Mouse (Mus musculus) ovary, adult 2 months (tissue): ENCODE measurements around the gene Gm20661. TPM values are rescaled to one million over a fixed set of nuclear protein-coding genes. Genes with fewer than 3 reads are reported as not detected.

Experiments
- polyA plus RNA-seq: library from polyadenylated mRNA; depleted of rRNA; stranded (reverse); fragments of >200 nt; gene quantifications from 2 replicates; pipeline ENCODE4 v1.2.3, GENCODE M21; 2012; rRNA removed

Gene Gm20661
- 2.7 TPM in 2 replicates for polyA plus RNA-seq

DNA sequence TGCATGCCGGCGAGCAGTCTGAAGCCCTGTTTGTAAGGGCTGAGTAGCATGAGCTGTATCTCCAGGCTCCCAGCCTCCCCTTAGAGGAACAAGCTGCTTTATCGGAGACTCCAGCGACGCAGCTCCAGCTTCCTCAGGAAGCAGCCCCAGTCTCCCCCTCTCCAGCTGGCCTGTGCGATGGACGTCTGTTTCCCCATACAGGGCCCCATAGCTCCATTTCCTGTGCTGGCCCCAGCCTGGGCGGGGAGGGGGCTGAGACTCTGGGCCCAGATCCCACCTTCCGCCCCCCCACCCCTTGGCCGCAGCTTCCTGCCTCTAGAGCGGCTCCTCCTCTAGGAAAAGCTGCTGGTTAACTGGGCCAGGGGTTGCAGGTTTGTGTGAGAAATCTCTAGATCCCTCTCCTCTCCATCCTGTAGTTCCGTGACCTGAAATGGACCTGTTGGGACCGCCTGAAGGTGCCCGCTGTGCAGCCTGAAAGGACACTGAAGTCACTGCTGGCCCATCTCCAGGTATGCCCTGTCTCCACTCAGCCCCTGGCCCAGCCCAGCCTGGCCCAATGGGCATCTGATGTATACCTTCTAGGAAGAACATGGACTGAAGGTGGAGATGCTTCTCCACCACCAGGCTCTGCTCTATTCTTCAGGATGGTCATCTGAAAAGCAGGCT lies at the start of gene Gm20661:
Gene Gm20661 (plus strand): TSS at position 378 of the 666 bp plus-strand sequence.

DNA sequence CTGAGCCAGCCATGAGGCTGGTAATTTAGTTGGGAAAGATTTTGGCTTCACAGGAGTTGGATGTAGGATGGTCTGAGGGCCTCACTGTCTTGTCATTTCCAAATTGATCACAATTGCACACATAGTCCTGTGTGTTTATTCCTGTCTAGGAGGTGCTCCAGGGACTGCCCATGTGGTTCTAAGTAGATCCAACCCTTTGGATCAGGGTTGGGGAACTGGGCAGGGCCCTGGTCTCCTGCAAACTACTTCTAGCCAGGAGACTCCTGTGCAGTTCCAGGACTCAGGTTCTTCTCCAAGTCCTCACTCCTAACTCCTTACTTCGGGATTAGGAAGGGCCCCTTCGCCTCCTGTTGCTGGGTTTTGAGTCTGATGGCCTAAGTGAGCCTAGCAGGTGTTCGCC lies 47.5 kb upstream of the Gm20661 start, which contains the start of gene Camkv:
Gene Camkv (plus strand): TSS at position 301 of the 400 bp plus-strand sequence.

DNA sequence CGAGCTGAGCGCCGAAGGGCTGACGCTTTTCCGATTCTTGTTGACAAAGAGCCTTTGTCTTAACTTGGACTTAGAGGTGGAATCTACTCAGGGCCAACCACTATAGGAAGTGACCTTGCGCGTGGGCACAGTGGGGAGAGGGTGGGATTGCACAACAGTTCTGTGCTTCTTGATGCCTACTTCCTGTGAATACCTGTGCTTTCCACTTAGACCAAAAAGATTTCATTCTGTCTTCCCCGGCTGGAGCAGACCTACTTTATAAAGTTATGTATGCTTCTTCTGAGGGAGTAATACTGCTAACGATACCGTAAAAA lies 33.0 kb upstream of the Gm20661 start, which contains the start of gene Traip:
Gene Traip (plus strand): TSS at position 215 of the 314 bp plus-strand sequence.

DNA sequence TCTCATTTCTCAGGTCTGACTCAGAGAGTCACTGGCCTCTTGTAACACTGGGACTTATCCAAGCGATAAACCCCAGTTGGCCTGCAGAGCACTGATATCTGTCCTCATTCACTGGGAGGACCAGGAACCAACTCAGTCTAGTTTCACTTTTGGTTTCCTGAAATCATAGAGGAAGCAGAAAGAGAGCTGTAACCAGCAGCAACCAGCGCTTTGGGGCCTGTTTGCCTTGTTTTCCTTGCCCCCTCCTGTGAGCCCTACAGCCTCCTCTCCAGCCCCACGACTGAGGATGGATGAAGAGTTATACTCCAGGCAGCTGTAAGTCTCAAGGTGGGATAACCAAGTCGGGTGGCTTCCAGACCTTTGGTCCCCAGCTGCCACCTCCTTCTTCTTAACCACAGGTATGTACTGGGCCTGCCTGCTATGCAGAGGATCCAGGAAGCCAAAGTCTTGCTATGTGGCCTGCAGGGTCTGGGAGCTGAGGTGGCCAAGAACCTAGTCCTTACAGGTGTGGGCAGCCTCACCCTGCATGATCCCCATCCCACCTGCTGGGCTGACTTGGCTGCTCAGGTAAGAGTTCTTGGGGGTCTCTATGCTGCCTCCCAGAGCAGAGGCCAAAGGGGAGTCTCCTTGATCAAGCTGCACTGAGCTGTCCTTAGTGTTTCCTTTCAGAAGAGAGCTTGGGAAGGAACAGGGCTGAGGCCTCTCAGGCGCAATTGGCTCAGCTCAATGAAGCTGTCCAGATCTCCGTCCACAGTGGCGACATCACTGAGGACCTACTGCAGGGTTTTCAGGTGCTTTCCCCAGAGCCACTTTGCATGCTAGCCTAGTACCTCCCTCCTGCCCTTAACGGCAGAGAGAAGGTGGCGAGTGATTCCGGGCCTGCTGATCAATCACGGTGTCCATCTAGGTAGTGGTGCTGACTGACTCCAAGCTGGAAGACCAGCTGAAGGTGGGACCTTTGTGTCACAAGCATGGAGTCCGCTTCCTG lies 7.2 kb upstream of the Gm20661 start, which contains the start of gene Uba7:
Gene Uba7 (plus strand): TSS at position 107 of the 988 bp plus-strand sequence.

DNA sequence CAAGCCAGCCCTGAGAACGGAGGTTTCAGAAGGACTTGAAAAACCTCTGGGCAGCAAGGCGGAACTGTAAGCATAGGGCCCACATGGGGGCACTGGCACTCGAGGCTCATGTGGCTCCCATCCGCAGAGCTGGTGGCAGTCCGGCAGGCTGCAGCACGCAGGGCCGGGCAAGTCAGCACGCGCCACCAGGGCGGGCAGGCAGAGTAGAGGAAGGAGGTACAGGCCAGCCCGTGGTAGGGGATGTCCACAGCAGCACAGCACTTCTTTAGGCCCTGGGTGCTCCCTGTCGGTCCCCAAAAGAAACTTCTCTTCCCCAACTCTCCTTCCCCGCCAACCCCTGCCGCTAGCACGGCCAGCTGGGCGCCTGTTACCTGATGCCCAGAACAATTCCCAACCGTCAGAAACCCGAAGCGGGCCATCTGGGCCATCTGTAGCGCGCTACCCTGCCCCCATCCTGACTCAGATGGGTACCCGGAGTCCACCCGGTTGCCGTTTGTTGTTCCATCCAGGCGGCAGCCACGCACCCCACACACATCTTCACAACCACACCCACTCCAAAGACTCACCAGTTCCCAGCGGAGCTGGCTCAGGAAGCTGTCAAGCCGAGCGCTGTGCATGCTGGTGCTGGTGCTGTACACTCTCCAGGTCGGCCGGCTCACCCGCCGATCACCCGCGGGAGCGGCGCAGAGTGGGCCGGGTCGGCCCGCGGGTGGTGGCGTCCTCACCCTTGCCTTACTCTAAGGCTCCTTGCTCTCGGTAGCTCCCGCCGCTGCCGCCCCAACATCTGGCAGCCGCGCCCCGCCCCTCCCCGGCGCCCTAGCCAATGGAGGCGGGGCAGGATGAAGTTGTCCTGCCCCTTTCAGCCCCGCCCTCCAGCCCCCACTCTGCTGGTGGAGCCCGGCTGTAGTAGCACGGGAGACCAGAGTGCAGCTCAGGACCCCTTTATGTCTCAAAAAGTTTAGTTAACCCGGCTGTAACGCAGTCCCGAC lies 2.6 kb downstream of the Gm20661 start, which contains the start of gene Inka1:
Gene Inka1 (minus strand): TSS at position 749 of the 989 bp plus-strand sequence.

DNA sequence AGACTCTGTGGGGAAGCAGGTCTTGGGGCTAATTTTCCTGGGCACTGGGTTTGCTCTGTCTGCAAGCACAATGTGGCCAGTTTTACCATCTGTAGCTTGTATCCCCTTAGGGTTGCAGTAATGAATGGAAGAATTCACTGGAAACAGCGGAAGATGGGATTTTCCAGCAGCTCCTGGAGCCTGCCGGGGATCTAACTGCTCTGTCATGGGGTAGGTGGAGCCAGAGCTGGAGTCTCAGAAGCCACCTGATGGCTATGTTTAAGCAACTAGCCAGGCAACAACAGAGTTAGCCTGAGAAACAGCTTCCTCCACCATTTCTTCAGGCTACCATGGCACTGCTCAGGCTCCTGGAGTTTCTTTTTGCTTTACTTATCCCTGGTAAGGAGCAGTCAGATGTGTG lies 9.3 kb downstream of the Gm20661 start, which contains the start of gene Cdhr4:
Gene Cdhr4 (plus strand): TSS at position 301 of the 400 bp plus-strand sequence.

DNA sequence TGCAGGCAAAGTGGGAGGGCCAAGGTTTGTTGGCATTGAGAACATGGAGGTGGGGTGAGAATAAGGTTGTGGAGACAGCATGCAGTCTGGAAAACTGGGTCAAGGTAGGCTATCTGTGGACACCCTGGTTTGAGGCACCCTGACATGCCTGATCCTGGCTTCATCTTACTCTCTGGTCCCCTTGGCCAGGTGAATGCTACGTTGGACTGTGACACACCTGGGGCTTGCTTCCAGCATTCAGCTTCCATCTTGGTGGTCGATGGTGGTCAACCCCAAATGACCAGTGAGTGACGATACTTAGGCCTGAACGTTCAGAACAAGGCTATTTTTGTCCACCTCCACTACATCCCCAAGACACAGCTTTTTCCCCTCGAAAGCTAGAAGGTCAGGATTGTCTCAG lies 13.2 kb downstream of the Gm20661 start, which contains the start of gene Gm20662:
Gene Gm20662 (plus strand): TSS at position 301 of the 400 bp plus-strand sequence.

DNA sequence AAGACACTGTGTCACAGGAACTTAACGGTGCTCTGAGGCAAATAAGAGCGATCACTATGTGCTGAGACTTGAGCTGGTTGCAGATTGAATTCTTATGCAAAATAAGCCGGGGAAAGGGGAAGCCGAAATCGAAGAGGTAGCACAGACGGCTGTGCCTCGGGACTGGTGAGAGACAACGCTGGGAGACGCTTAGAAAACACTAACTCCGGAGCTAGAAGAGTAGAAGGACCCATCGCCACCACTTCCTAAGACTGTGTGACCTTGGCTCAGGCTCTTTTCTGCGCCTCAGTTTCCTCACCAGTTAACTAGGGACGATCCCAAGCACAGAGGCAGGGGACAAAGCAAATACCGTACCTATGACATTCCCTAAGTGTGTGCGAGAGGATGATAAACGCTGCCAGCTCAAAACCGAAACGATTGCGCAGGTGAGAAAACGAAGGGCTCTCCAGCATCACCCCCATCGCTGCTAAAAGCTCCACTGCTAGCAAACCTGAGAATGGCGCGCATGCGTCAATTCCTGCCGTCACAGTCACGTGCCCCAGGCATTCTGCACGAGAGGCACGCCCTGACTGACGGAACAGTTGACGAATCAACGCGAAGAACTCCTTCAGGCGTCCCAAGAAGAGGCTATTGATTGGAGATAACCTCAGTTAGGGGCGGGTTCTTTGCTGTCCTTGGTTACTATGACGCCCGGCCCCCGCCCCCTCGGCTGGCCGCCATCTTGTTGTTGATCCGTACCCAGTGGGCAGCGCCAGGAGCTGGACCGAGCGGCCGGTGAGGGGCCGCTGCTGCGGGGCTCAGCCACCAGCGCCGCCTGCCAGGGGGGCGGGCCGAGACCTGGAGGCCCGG lies 19.3 kb downstream of the Gm20661 start, which contains the start of gene Ip6k1:
Gene Ip6k1 (plus strand): TSS at position 580 of the 849 bp plus-strand sequence.

Other genes starting within 250 kb of the Gm20661 start
- gene Rbm5, start 212.1 kb upstream of the Gm20661 start, polyA plus RNA-seq, result 69.0 and 96.6 TPM in 2 replicates
- gene Rbm6, start 109.8 kb upstream of the Gm20661 start, polyA plus RNA-seq, result 16.1 and 17.1 TPM in 2 replicates
- 42.1 and 43.0 TPM in 2 replicates for gene Mon1a, start 94.9 kb upstream of the Gm20661 start, polyA plus RNA-seq
- 48.6 and 48.9 TPM in 2 replicates for gene Mst1r, start 76.2 kb upstream of the Gm20661 start, polyA plus RNA-seq
- gene Actl11, start 54.6 kb upstream of the Gm20661 start, polyA plus RNA-seq, result not detected in 2 replicates
- gene Camkv, start 47.4 kb upstream of the Gm20661 start, polyA plus RNA-seq, result 0.30 and 0.47 TPM in 2 replicates
- 1.5 and 3.1 TPM in 2 replicates for gene Traip, start 32.9 kb upstream of the Gm20661 start, polyA plus RNA-seq
- gene Uba7, start 7.6 kb upstream of the Gm20661 start, polyA plus RNA-seq, result 58.8 and 64.4 TPM in 2 replicates
- gene Inka1, start 2.8 kb downstream of the Gm20661 start, polyA plus RNA-seq, result 21.3 and 24.2 TPM in 2 replicates
- gene Cdhr4, start 9.4 kb downstream of the Gm20661 start, polyA plus RNA-seq, result 99.9 and 106 TPM in 2 replicates
- 6.8 and 10.1 TPM in 2 replicates for gene Gm20662, start 13.3 kb downstream of the Gm20661 start, polyA plus RNA-seq
- gene Ip6k1, start 19.4 kb downstream of the Gm20661 start, polyA plus RNA-seq, result 209 and 244 TPM in 2 replicates
- gene Gmppb, start 66.2 kb downstream of the Gm20661 start, polyA plus RNA-seq, result 21.7 and 28.2 TPM in 2 replicates
- gene Amigo3, start 70.1 kb downstream of the Gm20661 start, polyA plus RNA-seq, result 6.8 and 8.7 TPM in 2 replicates
- 0.25 and 0.45 TPM in 2 replicates for gene Mst1, start 97.4 kb downstream of the Gm20661 start, polyA plus RNA-seq
- 113 and 122 TPM in 2 replicates for gene Rnf123, start 100.3 kb downstream of the Gm20661 start, polyA plus RNA-seq
- gene Apeh, start 111.5 kb downstream of the Gm20661 start, polyA plus RNA-seq, result 90.7 and 116 TPM in 2 replicates
- gene Bsn, start 207.3 kb downstream of the Gm20661 start, polyA plus RNA-seq, result 1.9 and 2.0 TPM in 2 replicates